ENCODE assay signal across 8 mouse cellular contexts in the genomic region with DNA sequence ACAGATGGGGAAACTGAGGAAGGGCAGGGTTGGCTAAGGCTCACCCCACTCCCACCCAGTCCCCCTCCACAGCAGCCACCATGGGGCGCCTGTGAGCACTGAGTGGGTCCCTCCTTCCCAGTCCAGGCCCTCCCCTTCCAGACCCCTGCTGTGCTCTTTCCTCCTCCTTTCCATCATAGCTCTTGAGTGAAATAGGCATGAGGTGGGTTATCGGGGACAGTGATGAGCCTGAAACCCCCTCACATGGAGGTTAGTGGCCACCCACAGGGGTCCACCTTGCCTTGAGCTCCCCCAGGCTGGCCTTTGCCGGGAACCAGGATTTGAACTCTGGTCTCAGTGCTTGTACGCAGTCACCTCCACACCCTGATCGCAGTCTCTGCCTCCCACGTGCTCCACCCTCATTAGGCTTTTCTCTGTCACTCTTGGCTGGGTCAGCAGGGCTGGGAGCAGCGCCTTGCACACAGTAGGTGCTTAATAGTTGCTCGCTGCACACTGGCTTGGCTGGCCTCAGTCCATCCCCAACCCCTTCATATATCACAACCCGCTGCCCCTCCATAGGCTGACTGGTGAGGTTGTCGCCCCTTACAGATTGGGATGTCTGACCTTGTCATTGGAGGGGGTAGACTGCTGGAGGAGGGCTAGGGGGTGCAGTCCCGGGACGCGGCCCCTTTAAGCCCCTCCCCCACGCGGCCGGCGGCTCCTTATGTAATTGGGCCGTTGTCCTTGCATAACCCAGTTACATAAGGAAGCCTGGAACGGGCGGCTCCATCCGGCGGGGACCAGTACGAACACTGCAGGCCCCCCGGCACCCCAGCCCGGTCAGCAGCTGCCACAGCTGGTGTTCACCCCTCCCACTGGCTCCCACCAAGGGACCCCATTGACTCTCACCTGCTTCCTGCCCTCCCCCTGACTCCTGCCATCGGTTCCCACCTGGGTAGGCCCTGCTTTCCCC. TPM values are rescaled to one million over a fixed set of nuclear protein-coding genes. Genes with fewer than 3 reads are reported as not detected.
DNase-seq lines count a peak whose midpoint lies in the region; ATAC-seq and TF ChIP-seq lines count a peak whose summit lies in the region.

No protein-coding gene starts in this region.

- peak; percentile 44 for ATAC-seq in monocyte, adult 5-6 weeks (replicated peaks; ENCODE audit: insufficient number of reproducible peaks, low FRiP score, low TSS enrichment, poor library complexity, severe bottlenecking)

- peak overlapping the region; percentile 98 for H3K27ac ChIP-seq in cortical plate, adult 2 months (ENCODE audit: insufficient read depth, low read length)
- peak overlapping the region; percentile 89 for H3K27ac ChIP-seq in liver, adult 2 months (replicated peaks; ENCODE audit: insufficient read depth, low read depth, low read length)

- H3K36me3 ChIP-seq in liver, adult 2 months (ENCODE audit: control insufficient read depth, insufficient read depth, low read length) = no peaks in the 10 kb centered on the region

- peaks cover 29% of the 10 kb centered on the region; the same call in 1 of the 2 replicates for H3K79me2 ChIP-seq in liver, adult 2 months (ENCODE audit: control insufficient read depth, insufficient read depth, low read length)

- 14% methylated on average over 26 of the region's 26 CpGs for WGBS in liver, adult 2 months

- TF ChIP-seq CTCF in cortical plate, adult 2 months (IDR thresholded peaks at IDR 0.05; ENCODE audit: extremely low read depth, insufficient read depth, low read length) = no peak
- TF ChIP-seq CTCF in liver, adult 2 months (IDR thresholded peaks at IDR 0.05; ENCODE audit: low read depth, low read length) = no peak

- H3K27me3 ChIP-seq in liver, adult 2 months (ENCODE audit: control insufficient read depth, insufficient read depth, low read length) = no peaks in the 10 kb centered on the region

- H3K4me1 ChIP-seq in cortical plate, adult 2 months (ENCODE audit: control insufficient read depth, insufficient read depth, low read length) = peaks cover 25% of the 10 kb centered on the region
- peaks cover 79% of the 10 kb centered on the region for H3K4me1 ChIP-seq in liver, adult 2 months (ENCODE audit: control insufficient read depth, insufficient read depth, low read length)

- H3K9ac ChIP-seq in liver, adult 2 months (ENCODE audit: low read depth, low read length) = peak overlapping the region; percentile 86

- DNase-seq in embryo, embryonic 11 days = peak; percentile 82
- no peak for DNase-seq in embryo, embryonic 9.5 days (ENCODE audit: extremely low spot score)
- peak; percentile 93 to 94 for DNase-seq in heart, adult 9 months (ENCODE audit: low spot score in 2 of 2)
- peak; percentile 93 for DNase-seq in kidney, adult 8-10 months
- peak; percentile 49 for DNase-seq in liver, adult 2 months (ENCODE audit: extremely low read depth, low read depth, low spot score)
- peak; percentile 93 for DNase-seq in testis, postnatal 10 days (ENCODE audit: low spot score)

- TF ChIP-seq POLR2A in cortical plate, adult 2 months (IDR thresholded peaks at IDR 0.05; ENCODE audit: extremely low read depth, insufficient read depth, low read length) = peak; percentile 20; the same call in 1 of the 2 replicates
- TF ChIP-seq POLR2A in liver, adult 2 months (IDR thresholded peaks at IDR 0.05; ENCODE audit: extremely low read depth, insufficient read depth, low read length) = no peak

- H3K4me3 ChIP-seq in cortical plate, adult 2 months (ENCODE audit: insufficient read depth, low read length) = peak overlapping the region; percentile 16; the same call in 1 of the 2 replicates
- H3K4me3 ChIP-seq in liver, adult 2 months (ENCODE audit: insufficient read depth, low read depth, low read length) = peak overlapping the region; percentile 59

RNA-seq across cellular contexts. Expression of a gene that starts 20.7 kb away (rescaled TPM):
- polyA plus RNA-seq in cortical plate, adult 2 months (2012; rRNA removed) = 2.5 and 3.0 TPM in 2 replicates
- total RNA-seq in liver, adult 2 months (2014; rRNA removed) = 1.3 and 1.5 TPM in 2 replicates
- 2.3 and 4.1 TPM in 2 replicates for polyA plus RNA-seq in liver, adult 2 months (2012; rRNA removed)
- total RNA-seq in monocyte, adult 5-6 weeks (2017) = 3.9 to 7.9 TPM (median 6.3 TPM) in 3 replicates

RNA-seq across cellular contexts. Expression of a gene that starts 24.8 kb away (rescaled TPM):
- polyA plus RNA-seq in cortical plate, adult 2 months (2012; rRNA removed) = 6.8 and 7.8 TPM in 2 replicates
- 0.40 TPM in 1 of 2 replicates, not detected in the other for total RNA-seq in liver, adult 2 months (2014; rRNA removed)
- 0.26 and 1.4 TPM in 2 replicates for polyA plus RNA-seq in liver, adult 2 months (2012; rRNA removed)
- not detected in 3 replicates for total RNA-seq in monocyte, adult 5-6 weeks (2017)

RNA-seq across cellular contexts. Expression of a gene that starts 29.3 kb away (rescaled TPM):
- 5.8 and 5.9 TPM in 2 replicates for polyA plus RNA-seq in cortical plate, adult 2 months (2012; rRNA removed)
- total RNA-seq in liver, adult 2 months (2014; rRNA removed) = 2.4 TPM in 1 of 2 replicates, not detected in the other
- 0.32 and 0.44 TPM in 2 replicates for polyA plus RNA-seq in liver, adult 2 months (2012; rRNA removed)
- 2.3 to 3.7 TPM in 2 of 3 replicates, not detected in the other for total RNA-seq in monocyte, adult 5-6 weeks (2017)

RNA-seq across cellular contexts. Expression of a gene that starts 29.4 kb away (rescaled TPM):
- 106 and 108 TPM in 2 replicates for polyA plus RNA-seq in cortical plate, adult 2 months (2012; rRNA removed)
- total RNA-seq in liver, adult 2 months (2014; rRNA removed) = 39.7 and 53.8 TPM in 2 replicates
- 42.6 and 49.7 TPM in 2 replicates for polyA plus RNA-seq in liver, adult 2 months (2012; rRNA removed)
- total RNA-seq in monocyte, adult 5-6 weeks (2017) = 18.6 to 22.3 TPM (median 20.9 TPM) in 3 replicates

RNA-seq across cellular contexts. Expression of a gene that starts 35.3 kb away (rescaled TPM):
- 75.5 and 76.0 TPM in 2 replicates for polyA plus RNA-seq in cortical plate, adult 2 months (2012; rRNA removed)
- total RNA-seq in liver, adult 2 months (2014; rRNA removed) = 6.2 and 8.1 TPM in 2 replicates
- polyA plus RNA-seq in liver, adult 2 months (2012; rRNA removed) = 20.9 and 29.9 TPM in 2 replicates
- total RNA-seq in monocyte, adult 5-6 weeks (2017) = 8.2 to 12.9 TPM (median 11.7 TPM) in 3 replicates
